Mouse (Mus musculus) neural tube, embryonic 13.5 days (tissue): ENCODE data around the gene Slc4a8. TPM values are rescaled to one million over a fixed set of nuclear protein-coding genes. Genes with fewer than 3 reads are reported as not detected.
"Not testable (repeated sequence)": the region's sequence is repeated elsewhere in the genome, so short reads cannot be mapped to it uniquely, and the experiment has no call there.

Source experiments
- ATAC-seq: fragments of 200-750 bp; cut with Nextera tagmentation; 2 replicates; pipeline ENCODE4 v1.8.0; 2017; ENCODE audit warnings: low read depth, mild to moderate bottlenecking, moderate TSS enrichment, moderate library complexity
- H3K27ac ChIP-seq: fragments of 300-500 bp; sonication (generic); replicated peaks from 2 replicates; pipeline ENCODE4 v1.5.1; 2015; ENCODE audit warnings: moderate library complexity, mild to moderate bottlenecking, inconsistent platforms
- H3K27me3 ChIP-seq: fragments of 300-500 bp; sonication (generic); 2 replicates; pipeline ENCODE4 v1.6.1; 2015; ENCODE audit warnings: mild to moderate bottlenecking, inconsistent platforms
- H3K36me3 ChIP-seq: fragments of 300-500 bp; sonication (generic); 2 replicates; pipeline ENCODE4 v1.6.1; 2015; ENCODE audit warnings: mild to moderate bottlenecking, inconsistent platforms
- H3K4me1 ChIP-seq: fragments of 300-500 bp; sonication (generic); replicated peaks from 2 replicates; pipeline ENCODE4 v1.6.1; 2015; ENCODE audit warnings: inconsistent platforms
- H3K4me2 ChIP-seq: fragments of 300-500 bp; sonication (generic); 2 replicates; pipeline ENCODE4 v1.6.1; 2015; ENCODE audit warnings: inconsistent platforms, mild to moderate bottlenecking, moderate library complexity
- H3K4me3 ChIP-seq: fragments of 300-500 bp; sonication (generic); 2 replicates; pipeline ENCODE4 v1.5.1; 2015; ENCODE audit warnings: mild to moderate bottlenecking, inconsistent platforms
- H3K9ac ChIP-seq: fragments of 300-500 bp; sonication (generic); 2 replicates; pipeline ENCODE4 v1.6.1; 2015; ENCODE audit warnings: moderate library complexity, mild to moderate bottlenecking, inconsistent platforms
- H3K9me3 ChIP-seq: fragments of 300-500 bp; sonication (generic); 2 replicates; pipeline ENCODE4 v1.6.1; 2016; ENCODE audit warnings: inconsistent platforms
- WGBS: fragments of 180-500 bp; shearing (Covaris S2); methylation state at CpG from one replicate; pipeline ENCODE4 v1.1.7; 2015; 5-methylcytosine and 5-hydroxymethylcytosine counted together
- polyA plus RNA-seq: library from polyadenylated mRNA; unstranded; fragments of >200 nt; fragmentation: Nextera tagmentation; extraction: Ambion mirVana; gene quantifications from 2 replicates; pipeline ENCODE4 v1.2.1, GENCODE M21; 2015

Slc4a8 gene
- polyA plus RNA-seq, 1 experiment from 2014 or later, result 20.3 TPM

DNA sequence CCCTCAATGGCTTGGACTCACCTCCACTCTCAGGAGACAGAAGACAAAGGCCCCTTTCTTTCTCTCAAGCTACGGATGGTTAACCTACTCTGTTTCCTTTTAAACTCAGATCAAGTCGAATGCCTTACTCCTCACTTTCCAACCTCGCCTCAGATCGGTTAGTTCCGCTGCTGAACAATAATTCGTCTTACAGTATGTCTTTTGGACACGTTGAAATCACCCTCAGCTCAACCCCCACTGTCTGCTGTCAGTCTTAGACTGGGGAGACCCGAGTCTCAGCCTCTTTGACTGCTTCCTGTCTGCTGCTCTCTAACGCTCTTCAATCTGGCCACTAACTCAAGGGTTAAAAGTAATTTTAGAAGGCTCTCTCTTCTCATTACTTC, 520 bp upstream of the Slc4a8 start:
- 11% methylated on average over 9 of the region's 9 CpGs for WGBS
- Histone ChIP-seq H3K4me3 (peak overlapping the region; percentile 67), H3K9me3 (no peaks in the 10 kb centered on the region), H3K36me3 (peaks cover 9% of the 10 kb centered on the region; the same call in 1 of the 2 replicates), H3K9ac (peak overlapping the region; percentile 41), H3K4me1 (peaks cover 33% of the 10 kb centered on the region), H3K27ac (peak overlapping the region; percentile 70), H3K4me2 (peak overlapping the region; percentile 71), H3K27me3 (no peaks in the 10 kb centered on the region)
- peak; percentile 54 for ATAC-seq

DNA sequence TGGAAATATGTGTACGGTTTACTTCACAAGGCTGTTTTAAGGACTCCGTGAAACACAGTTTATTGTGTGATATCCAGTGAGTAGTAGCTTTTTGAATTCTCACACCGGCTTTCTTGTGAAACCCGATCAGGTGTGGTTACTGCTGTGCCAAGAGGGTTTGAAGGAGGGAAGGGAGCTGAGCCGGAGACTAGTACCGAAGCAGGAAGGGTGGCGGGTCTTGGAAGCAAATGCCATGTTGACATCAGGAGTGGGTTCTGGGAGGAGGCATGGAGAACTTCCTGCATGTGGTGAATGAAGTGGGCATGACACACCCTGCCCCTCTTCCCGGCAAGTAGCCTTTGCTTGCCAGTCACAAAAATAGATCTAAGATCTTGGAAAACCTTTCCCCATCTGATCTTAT, 1.1 kb downstream of the Slc4a8 start:
- Histone ChIP-seq H3K9ac (peak overlapping the region; percentile 81), H3K4me3 (peak overlapping the region; percentile 67), H3K9me3 (no peaks in the 10 kb centered on the region), H3K4me2 (peak overlapping the region; percentile 71), H3K27ac (peak overlapping the region; percentile 92; the same call in 1 of the 2 replicates), H3K27me3 (no peaks in the 10 kb centered on the region), H3K4me1 (peaks cover 33% of the 10 kb centered on the region), H3K36me3 (peaks cover 19% of the 10 kb centered on the region; the same call in 1 of the 2 replicates)
- no peak for ATAC-seq
- 53% methylated on average over 8 of the region's 8 CpGs for WGBS

DNA sequence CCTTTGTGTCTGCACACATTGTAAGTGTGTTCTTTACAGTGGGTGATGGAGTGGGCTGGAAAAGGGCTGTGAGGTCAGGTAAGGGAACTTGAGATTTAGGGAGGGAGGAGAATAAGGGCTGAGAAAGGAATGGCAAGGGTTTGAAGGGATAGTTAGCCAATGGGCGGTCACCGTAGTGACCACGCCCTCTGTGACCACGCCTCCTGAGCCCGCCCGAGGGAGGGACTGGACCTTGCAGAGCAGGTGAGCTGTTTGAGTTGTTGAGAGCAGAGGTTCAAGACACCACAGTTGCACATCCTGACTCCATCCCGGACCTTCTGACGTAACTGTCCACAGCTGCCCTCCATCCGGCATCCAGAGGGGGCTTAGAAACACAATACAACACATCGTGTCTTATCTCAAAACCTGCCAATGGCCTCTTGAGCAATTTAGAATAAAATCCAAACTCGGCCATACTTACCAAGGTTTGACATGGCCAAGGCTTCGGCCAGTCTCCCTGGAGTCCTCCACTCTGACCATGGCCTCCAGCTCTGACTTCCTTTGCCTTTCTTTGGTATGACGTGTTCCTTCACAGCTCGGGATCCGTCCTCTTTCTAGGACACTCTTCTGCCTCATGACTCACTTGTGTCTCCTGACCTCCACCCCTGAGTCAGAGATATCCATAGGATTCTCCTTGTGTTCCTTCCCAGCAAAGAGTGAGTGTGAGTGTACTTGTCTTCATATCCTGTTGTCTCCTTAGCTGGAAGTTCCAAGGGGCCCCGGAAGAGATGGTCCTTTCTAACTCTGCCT, 2.8 kb downstream of the Slc4a8 start:
- H3K4me3 ChIP-seq, result no peak overlapping the region
- ATAC-seq, result no peak
- 80% methylated on average over 16 of the region's 16 CpGs for WGBS

GRCm38 (mm10) chr15:100766826-100767225, 5.3 kb downstream of the Slc4a8 start:
- peaks cover 41% of the 10 kb centered on the region for H3K36me3 ChIP-seq
- 80% methylated on average over 9 of the region's 9 CpGs for WGBS
- H3K4me3 ChIP-seq, result no peak overlapping the region
- no peak overlapping the region for H3K27ac ChIP-seq
- H3K27me3 ChIP-seq, result no peaks in the 10 kb centered on the region
- peaks cover 20% of the 10 kb centered on the region for H3K4me1 ChIP-seq
- no peaks in the 10 kb centered on the region for H3K9me3 ChIP-seq
- no peak for ATAC-seq
- no peak overlapping the region for H3K4me2 ChIP-seq
- H3K9ac ChIP-seq, result no peak overlapping the region

More for the DNA sequence above, 2.8 kb downstream of the Slc4a8 start:
- Histone ChIP-seq H3K36me3 (peaks cover 31% of the 10 kb centered on the region), H3K4me2 (no peak overlapping the region), H3K27ac (no peak overlapping the region), H3K9me3 (no peaks in the 10 kb centered on the region), H3K9ac (no peak overlapping the region), H3K4me1 (peaks cover 31% of the 10 kb centered on the region), H3K27me3 (no peaks in the 10 kb centered on the region)

DNA sequence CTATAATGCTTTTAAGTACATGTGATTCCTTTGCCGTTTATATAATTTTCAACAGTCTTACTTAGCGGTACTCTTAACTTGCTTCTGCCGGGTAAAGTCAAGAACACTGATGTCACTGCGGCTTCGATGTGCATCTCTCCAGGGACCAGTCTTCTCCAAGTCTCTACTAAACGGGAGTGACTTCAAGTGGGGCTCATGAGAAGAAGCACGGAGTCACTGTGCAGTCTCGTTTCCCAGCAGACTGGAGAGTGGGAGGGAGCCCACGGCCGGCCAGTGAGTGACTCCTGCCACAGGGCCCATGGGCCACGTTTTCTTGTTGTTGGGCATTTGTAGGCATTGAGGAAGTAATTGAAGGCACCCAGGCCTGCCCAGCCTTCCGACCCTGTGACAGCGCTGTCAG, 6.3 kb downstream of the Slc4a8 start:
- Histone ChIP-seq H3K9ac (no peak overlapping the region), H3K36me3 (peaks cover 41% of the 10 kb centered on the region), H3K9me3 (no peaks in the 10 kb centered on the region), H3K27ac (no peak overlapping the region), H3K4me3 (no peak overlapping the region), H3K27me3 (no peaks in the 10 kb centered on the region), H3K4me1 (peaks cover 11% of the 10 kb centered on the region), H3K4me2 (no peak overlapping the region)
- WGBS, result 87% methylated on average over 13 of the region's 13 CpGs
- ATAC-seq, result no peak

DNA sequence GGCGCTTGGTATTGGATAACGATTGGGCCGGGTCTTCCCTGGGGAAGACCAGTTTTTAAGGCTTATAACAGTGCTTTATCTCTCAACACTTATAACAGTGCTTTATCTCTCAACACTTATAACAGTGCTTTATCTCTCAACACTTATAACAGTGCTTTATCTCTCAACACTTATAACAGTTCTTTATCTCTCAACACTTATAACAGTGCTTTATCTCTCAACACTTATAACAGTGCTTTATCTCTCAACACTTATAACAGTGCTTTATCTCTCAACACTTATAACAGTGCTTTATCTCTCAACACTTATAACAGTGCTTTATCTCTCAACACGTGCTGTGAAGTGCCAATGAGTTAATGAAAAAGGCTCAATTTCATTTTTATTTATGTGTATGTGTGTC, 7.5 kb downstream of the Slc4a8 start:
- not testable (repeated sequence) for H3K9ac ChIP-seq, H3K27me3 ChIP-seq, ATAC-seq, H3K9me3 ChIP-seq, H3K4me1 ChIP-seq, H3K27ac ChIP-seq, H3K4me2 ChIP-seq, H3K4me3 ChIP-seq
- whole genome bisulfite sequencing, result 91% methylated on average over 4 of the region's 4 CpGs
- H3K36me3 ChIP-seq, result peaks cover 41% of the 10 kb centered on the region

DNA sequence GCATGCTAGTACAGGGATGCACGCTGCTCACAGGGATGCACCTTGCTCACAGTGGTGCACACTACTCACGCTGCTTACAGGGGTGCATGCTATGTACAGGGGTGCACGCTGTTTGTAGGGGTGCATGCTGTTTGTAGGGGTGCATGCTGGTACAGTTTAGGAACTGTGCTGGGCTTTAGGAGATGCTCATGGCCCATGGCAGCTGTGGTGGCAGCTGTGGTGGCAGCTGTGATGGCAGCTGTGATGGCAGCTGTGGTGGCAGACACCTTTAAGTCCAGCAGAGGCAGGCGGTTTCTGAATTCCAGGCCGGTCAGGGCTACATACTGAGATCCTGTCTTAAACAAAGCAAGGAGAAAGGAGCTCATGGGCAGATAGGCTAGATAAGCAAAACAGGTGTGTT, 8.8 kb downstream of the Slc4a8 start:
- WGBS, result 96% methylated on average over 5 of the region's 5 CpGs
- H3K9ac ChIP-seq, result no peak overlapping the region
- no peaks in the 10 kb centered on the region for H3K27me3 ChIP-seq
- peaks cover 8% of the 10 kb centered on the region for H3K4me1 ChIP-seq
- no peaks in the 10 kb centered on the region for H3K9me3 ChIP-seq
- no peak overlapping the region for H3K27ac ChIP-seq
- H3K4me2 ChIP-seq, result no peak overlapping the region
- H3K36me3 ChIP-seq, result peaks cover 36% of the 10 kb centered on the region
- ATAC-seq, result no peak
- no peak overlapping the region for H3K4me3 ChIP-seq

DNA sequence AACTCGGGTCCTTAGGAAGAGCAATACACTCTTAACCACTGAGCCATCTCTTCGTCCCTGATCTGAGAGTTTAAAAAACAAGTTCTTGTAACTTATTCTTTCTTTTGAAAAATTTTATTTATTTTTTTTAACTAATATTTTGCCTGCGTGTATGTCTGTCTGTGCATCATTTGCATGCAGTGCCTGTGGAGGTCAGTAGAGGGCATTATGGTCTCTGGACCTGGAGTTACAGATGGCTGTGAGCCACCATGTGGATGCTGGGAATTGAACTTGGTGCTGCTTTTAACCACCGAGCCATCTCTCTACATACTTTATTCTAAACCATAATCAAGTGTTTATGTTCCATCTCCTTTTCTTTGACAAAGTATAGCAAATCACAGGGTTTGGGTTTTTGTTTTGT, 11.1 kb downstream of the Slc4a8 start:
- H3K9me3 ChIP-seq, result no peaks in the 10 kb centered on the region
- no peaks in the 10 kb centered on the region for H3K27me3 ChIP-seq
- ATAC-seq, result no peak
- no peak overlapping the region for H3K27ac ChIP-seq
- H3K4me2 ChIP-seq, result no peak overlapping the region
- no peak overlapping the region for H3K9ac ChIP-seq
- H3K36me3 ChIP-seq, result peaks cover 21% of the 10 kb centered on the region
- peaks cover 30% of the 10 kb centered on the region for H3K4me1 ChIP-seq
- WGBS, result 90% methylated on average over 4 of the region's 4 CpGs
- no peak overlapping the region for H3K4me3 ChIP-seq

DNA sequence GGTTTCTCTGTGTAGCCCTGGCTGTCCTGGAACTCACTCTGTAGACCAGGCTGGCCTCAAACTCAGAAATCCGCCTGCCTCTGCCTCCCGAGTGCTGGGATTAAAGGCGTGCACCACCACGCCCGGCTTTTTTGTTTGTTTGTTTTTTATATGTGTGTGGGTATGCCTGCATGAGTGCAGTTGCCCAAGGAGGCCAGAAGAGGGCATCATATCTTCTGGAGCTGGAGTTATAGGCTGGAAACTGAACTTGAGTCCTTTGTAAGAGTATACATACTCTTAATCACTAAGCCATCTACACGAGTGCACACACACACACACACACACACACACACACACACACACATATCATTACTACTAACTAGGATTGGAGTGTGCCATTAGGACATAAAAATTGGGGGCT, 12.3 kb downstream of the Slc4a8 start:
- H3K4me2 ChIP-seq, H3K27me3 ChIP-seq, H3K27ac ChIP-seq, H3K9me3 ChIP-seq, H3K9ac ChIP-seq, H3K4me3 ChIP-seq, ATAC-seq: not testable (repeated sequence)
- H3K4me1 ChIP-seq, result peaks cover 38% of the 10 kb centered on the region
- 92% methylated on average over 6 of the region's 6 CpGs for WGBS
- H3K36me3 ChIP-seq, result peaks cover 10% of the 10 kb centered on the region

DNA sequence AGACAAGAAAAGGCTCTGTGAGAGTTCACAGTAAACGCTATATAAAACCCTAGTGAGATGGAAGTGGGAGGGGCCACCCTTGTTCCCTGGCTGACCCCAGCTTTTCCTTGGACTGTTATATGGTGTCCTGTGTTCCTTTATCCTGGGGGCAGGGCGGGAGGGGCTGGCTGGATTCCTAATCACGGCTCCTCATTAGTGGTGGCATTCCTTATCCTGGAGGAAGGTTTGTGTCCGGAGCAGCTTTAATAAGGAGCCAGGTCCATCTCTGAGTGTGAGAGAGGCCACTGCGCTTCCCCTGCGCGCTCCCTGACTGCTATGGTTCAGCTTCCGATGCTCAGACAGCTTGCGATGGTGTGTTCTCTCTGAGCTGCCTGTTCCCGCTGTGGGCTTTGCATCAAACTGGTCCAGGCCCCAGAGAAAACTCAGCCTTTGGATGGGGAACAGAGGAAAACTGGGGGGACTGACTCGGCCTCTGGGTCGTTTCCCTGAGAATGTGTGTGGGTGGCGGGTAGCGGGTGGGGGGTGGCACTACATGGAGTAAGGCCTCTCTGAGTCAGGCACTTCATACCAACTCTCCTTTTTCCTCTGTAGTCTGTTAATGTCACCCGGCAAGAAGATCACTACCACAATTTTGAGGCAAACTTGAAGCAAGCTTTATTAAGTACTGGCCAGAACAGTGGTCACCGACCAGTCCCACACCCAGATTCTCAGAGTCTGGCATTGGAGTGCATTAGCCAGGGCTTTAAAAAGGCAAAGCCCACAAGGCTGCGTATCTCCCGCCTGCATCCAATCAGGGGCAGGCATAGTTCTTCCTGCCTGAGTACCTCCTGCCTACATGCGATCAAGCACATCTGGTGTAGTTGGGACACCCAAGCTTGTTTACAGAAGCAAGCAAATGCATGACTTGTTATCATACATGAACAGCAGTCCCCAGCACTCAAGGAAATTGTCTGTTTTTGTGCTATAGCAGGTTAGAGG, 13.9 kb downstream of the Slc4a8 start:
- H3K4me2 ChIP-seq, result no peak overlapping the region
- WGBS, result 50% methylated on average over 19 of the region's 19 CpGs
- no peak overlapping the region for H3K9ac ChIP-seq
- H3K36me3 ChIP-seq, result peaks cover 5% of the 10 kb centered on the region; the same call in 1 of the 2 replicates
- no peak for ATAC-seq
- H3K9me3 ChIP-seq, result no peaks in the 10 kb centered on the region
- H3K4me3 ChIP-seq, result no peak overlapping the region
- no peak overlapping the region for H3K27ac ChIP-seq
- H3K4me1 ChIP-seq, result peaks cover 38% of the 10 kb centered on the region
- no peaks in the 10 kb centered on the region for H3K27me3 ChIP-seq

- no peak for ATAC-seq
- WGBS, result 86% methylated on average over 3 of the region's 3 CpGs
- Histone ChIP-seq H3K36me3 (no peaks in the 10 kb centered on the region), H3K9me3 (no peaks in the 10 kb centered on the region), H3K4me2 (no peak overlapping the region), H3K4me3 (no peak overlapping the region), H3K9ac (no peak overlapping the region), H3K4me1 (peaks cover 38% of the 10 kb centered on the region), H3K27ac (peak overlapping the region; percentile 35; the same call in 1 of the 2 replicates), H3K27me3 (no peaks in the 10 kb centered on the region)
Measured at GRCm38 (mm10) chr15:100776424-100776823, 14.9 kb downstream of the Slc4a8 start.
